Mouse (Mus musculus): ENCODE measurements around the gene Cdk5.

DNA sequence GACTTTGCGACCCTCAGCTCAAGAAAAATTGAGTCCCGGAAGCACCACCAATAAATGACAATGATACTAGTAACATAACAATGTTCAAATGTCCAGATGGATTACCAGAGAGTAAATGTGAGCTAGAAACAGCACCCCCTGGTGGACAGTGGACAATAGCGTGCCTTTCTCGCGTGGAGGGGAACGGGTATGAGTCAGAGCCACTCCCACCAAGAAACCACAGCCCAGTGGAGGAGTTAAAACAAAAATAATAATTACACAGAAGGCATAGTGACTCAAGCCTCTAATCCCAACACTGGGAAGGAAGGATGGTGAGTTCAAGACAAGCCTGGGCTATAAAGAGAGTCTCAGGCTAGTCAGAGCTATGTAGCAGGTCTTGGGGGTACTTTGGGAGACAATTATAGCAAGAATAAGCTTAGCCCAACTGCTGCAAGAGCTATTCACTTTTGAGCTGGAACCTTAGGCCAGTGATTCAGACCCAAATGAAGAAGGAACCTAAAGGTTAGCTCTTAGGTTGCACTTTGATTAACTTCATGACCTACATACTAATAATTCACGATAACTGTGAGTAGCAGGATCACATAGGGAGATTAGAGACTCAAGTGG, 29.8 kb downstream of the Cdk5 start, which contains the start of gene Abcb8:
- TF ChIP-seq CTCF (IDR thresholded peaks at IDR 0.05; ENCODE audit: borderline replicate concordance, insufficient read depth, low read length) (peak; percentile 57; the same call in 1 of the 2 replicates), POLR2A (IDR thresholded peaks at IDR 0.05; ENCODE audit: low read depth, low read length) (no peak)
